Mouse (Mus musculus) limb, embryonic 11.5 days (tissue): ENCODE measurements at regions not wholly inside any gene's neighbourhood (a gene's known extent, or its start where the extent isn't known, plus 50 kb on each side); places are given as distances from the start of the nearest gene placed in this dataset.
A peak's percentile ranks its signal among the peaks of the same experiment; 100 is the strongest.

ENCODE experiments used
- ATAC-seq: fragments of 200-750 bp; cut with Nextera tagmentation; 2 replicates; pipeline ENCODE4 v1.8.0; 2017; ENCODE audit warnings: low read depth; ENCODE audit not compliant: insufficient number of reproducible peaks, low FRiP score, low TSS enrichment
- DNase-seq: peaks from one replicate; pipeline ENCODE4 v3.0.0-alpha.2; 2015; ENCODE audit warnings: low spot score
- H3K27ac ChIP-seq: fragments of 300-500 bp; sonication (generic); replicated peaks from 2 replicates; pipeline ENCODE4 v1.5.1; 2014; ENCODE audit warnings: low read depth, mild to moderate bottlenecking, low read length
- H3K27me3 ChIP-seq: fragments of 300-500 bp; sonication (generic); 2 replicates; pipeline ENCODE4 v1.6.1; 2014; ENCODE audit warnings: mild to moderate bottlenecking, low read length, mixed read lengths; ENCODE audit not compliant: control insufficient read depth, insufficient read depth
- H3K36me3 ChIP-seq: fragments of 300-500 bp; sonication (generic); 2 replicates; pipeline ENCODE4 v1.6.1; 2014; ENCODE audit warnings: mild to moderate bottlenecking, low read length, moderate library complexity, mixed read lengths; ENCODE audit not compliant: control insufficient read depth, insufficient read depth
- H3K4me1 ChIP-seq: fragments of 300-500 bp; sonication (generic); 2 replicates; pipeline ENCODE4 v1.6.1; 2014; ENCODE audit warnings: low read length, mixed read lengths; ENCODE audit not compliant: control insufficient read depth, insufficient read depth
- H3K4me2 ChIP-seq: fragments of 300-500 bp; sonication (generic); 2 replicates; pipeline ENCODE4 v1.6.1; 2014; ENCODE audit warnings: low read depth, mild to moderate bottlenecking, moderate library complexity; ENCODE audit not compliant: severe bottlenecking
- H3K4me3 ChIP-seq: fragments of 300-500 bp; sonication (generic); 2 replicates; pipeline ENCODE4 v1.5.1; 2014; ENCODE audit warnings: low read depth, low read length
- H3K9ac ChIP-seq: fragments of 300-500 bp; sonication (generic); 2 replicates; pipeline ENCODE4 v1.6.1; 2014; ENCODE audit warnings: mild to moderate bottlenecking, low read length
- H3K9me3 ChIP-seq: fragments of 300-500 bp; sonication (generic); 2 replicates; pipeline ENCODE4 v1.6.1; 2016; ENCODE audit warnings: low read length; ENCODE audit not compliant: control insufficient read depth
- WGBS: fragments of 180-500 bp; shearing (Covaris S2); extraction: QIAGEN DNeasy Blood & Tissue Kit; methylation state at CpG from one replicate; pipeline ENCODE4 v1.1.7; 2014; 5-methylcytosine and 5-hydroxymethylcytosine counted together

DNA sequence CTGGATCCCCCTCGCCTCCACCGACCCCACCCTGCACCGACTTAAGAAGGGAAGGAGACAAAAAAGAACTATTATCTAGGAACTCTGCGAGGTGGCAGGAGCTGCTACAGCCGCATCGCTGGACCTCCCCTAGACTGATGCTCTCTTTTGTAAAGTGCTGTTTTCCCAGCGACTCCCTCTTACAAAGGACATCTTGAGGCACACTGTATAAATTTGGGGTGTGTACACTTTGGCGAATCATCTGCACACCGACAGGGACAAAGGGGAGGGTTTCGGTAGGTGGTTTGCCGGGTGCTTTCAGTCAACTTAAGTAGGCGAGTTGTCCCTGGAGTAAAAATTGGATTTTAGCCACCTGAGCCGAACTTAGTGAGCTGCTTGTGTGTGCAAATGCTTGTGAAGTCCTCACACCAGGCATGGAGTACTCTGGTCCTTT lies 112.4 kb upstream of the Ubash3b start:
- peak overlapping the region; percentile 61 for H3K9ac ChIP-seq
- peak overlapping the region; percentile 56 for H3K4me2 ChIP-seq
- DNase-seq: no peak
- H3K27me3 ChIP-seq: no peaks in the 10 kb centered on the region
- peak overlapping the region; percentile 88 for H3K27ac ChIP-seq
- H3K36me3 ChIP-seq: no peaks in the 10 kb centered on the region
- 16% methylated on average over 13 of the region's 13 CpGs for WGBS
- H3K9me3 ChIP-seq: no peaks in the 10 kb centered on the region
- no peaks in the 10 kb centered on the region; the same call in 1 of the 2 replicates for H3K4me1 ChIP-seq
- H3K4me3 ChIP-seq: peak overlapping the region; percentile 15
- no peak; the same call in 1 of the 2 replicates for ATAC-seq

GRCm38 (mm10) chr9:41273171-41273781 lies 111.8 kb upstream of the Ubash3b start:
- Histone ChIP-seq H3K27me3 (no peaks in the 10 kb centered on the region), H3K9ac (peak overlapping the region; percentile 61), H3K36me3 (no peaks in the 10 kb centered on the region), H3K4me2 (peak overlapping the region; percentile 56), H3K4me1 (no peaks in the 10 kb centered on the region; the same call in 1 of the 2 replicates), H3K4me3 (peak overlapping the region; percentile 15), H3K27ac (peak overlapping the region; percentile 88), H3K9me3 (no peaks in the 10 kb centered on the region)
- ATAC-seq (peak; percentile 96), DNase-seq (peak; percentile 90)
- WGBS: under 1% methylated on average over 18 of the region's 18 CpGs

- peak; percentile 47 for DNase-seq
- 23% methylated on average over 6 of the region's 6 CpGs for WGBS
- ATAC-seq: no peak
- Histone ChIP-seq H3K4me1 (no peaks in the 10 kb centered on the region; the same call in 1 of the 2 replicates), H3K4me3 (no peak overlapping the region), H3K27me3 (no peaks in the 10 kb centered on the region), H3K9ac (no peak overlapping the region; the same call in 1 of the 2 replicates), H3K36me3 (no peaks in the 10 kb centered on the region), H3K4me2 (peak overlapping the region; percentile 56), H3K27ac (peak overlapping the region; percentile 66; the same call in 1 of the 2 replicates), H3K9me3 (no peaks in the 10 kb centered on the region)
These were observed 111.1 kb upstream of the Ubash3b start for GRCm38 (mm10) chr9:41272596-41272995.

GRCm38 (mm10) chr9:41268112-41268511 lies 106.6 kb upstream of the Ubash3b start:
- WGBS: 27% methylated on average over 3 of the region's 3 CpGs
- H3K4me3 ChIP-seq: no peak overlapping the region
- no peaks in the 10 kb centered on the region for H3K27me3 ChIP-seq
- DNase-seq: no peak
- no peak for ATAC-seq
- no peaks in the 10 kb centered on the region for H3K4me1 ChIP-seq
- no peak overlapping the region for H3K4me2 ChIP-seq
- no peak overlapping the region for H3K9ac ChIP-seq
- no peak overlapping the region for H3K27ac ChIP-seq
- no peaks in the 10 kb centered on the region for H3K9me3 ChIP-seq
- no peaks in the 10 kb centered on the region for H3K36me3 ChIP-seq

DNA sequence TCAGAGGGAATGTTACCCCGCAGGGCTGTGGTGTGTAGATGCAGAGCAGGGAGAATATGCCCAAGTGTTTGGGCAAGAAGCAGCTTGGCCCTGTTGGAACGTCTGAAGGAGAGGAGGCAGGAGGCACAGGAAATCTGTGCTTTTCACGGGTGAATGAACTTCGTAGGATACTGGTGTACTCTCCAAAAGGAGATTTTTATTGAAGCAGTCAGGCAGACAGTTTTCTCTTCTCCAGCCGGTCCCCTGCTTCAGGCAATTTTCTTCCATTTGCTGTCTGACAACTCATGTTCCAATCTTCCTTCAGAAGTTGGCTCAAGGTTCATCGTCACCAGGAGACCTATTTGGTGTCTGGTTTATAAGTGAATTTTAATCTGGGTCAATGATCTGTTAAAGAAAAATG lies 103.0 kb upstream of the Ubash3b start:
- H3K4me1 ChIP-seq: no peaks in the 10 kb centered on the region
- no peak overlapping the region for H3K27ac ChIP-seq
- H3K9me3 ChIP-seq: no peaks in the 10 kb centered on the region
- H3K36me3 ChIP-seq: no peaks in the 10 kb centered on the region
- WGBS: 70% methylated on average over 6 of the region's 6 CpGs
- no peak overlapping the region for H3K4me3 ChIP-seq
- ATAC-seq (no peak), DNase-seq (no peak)
- no peak overlapping the region for H3K9ac ChIP-seq
- H3K4me2 ChIP-seq: no peak overlapping the region
- H3K27me3 ChIP-seq: no peaks in the 10 kb centered on the region

GRCm38 (mm10) chr9:41257244-41257643 lies 95.7 kb upstream of the Ubash3b start:
- Histone ChIP-seq H3K9ac (no peak overlapping the region), H3K36me3 (no peaks in the 10 kb centered on the region), H3K4me2 (no peak overlapping the region), H3K27me3 (no peaks in the 10 kb centered on the region), H3K4me1 (no peaks in the 10 kb centered on the region), H3K27ac (no peak overlapping the region), H3K4me3 (no peak overlapping the region), H3K9me3 (no peaks in the 10 kb centered on the region)
- WGBS: 96% methylated on average over 1 of the region's 1 CpGs
- DNase-seq: no peak
- ATAC-seq: no peak

DNA sequence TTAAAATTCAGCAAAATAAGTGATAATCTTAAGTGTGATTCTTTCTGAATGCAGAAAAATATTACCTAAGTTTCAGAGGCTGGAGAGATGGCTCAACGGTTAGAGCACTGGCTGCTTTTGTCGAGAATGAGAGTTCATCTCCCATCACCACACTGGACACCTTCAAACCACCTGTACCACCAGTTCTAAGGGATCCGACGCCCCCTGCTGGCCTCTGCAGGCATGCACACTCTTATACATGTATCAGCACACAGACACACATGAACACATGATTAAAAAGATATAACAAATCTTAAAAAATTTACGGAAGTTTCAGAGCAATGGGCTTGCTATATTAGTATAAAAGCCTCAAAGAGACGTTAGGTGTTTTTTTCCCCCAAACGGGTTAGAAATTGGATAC lies 80.9 kb upstream of the Ubash3b start:
- Histone ChIP-seq H3K9me3 (no peaks in the 10 kb centered on the region), H3K27me3 (no peaks in the 10 kb centered on the region), H3K36me3 (no peaks in the 10 kb centered on the region), H3K4me2 (no peak overlapping the region), H3K9ac (no peak overlapping the region), H3K27ac (no peak overlapping the region), H3K4me3 (no peak overlapping the region), H3K4me1 (no peaks in the 10 kb centered on the region)
- 80% methylated on average over 7 of the region's 7 CpGs for WGBS
- ATAC-seq: no peak
- no peak for DNase-seq

DNA sequence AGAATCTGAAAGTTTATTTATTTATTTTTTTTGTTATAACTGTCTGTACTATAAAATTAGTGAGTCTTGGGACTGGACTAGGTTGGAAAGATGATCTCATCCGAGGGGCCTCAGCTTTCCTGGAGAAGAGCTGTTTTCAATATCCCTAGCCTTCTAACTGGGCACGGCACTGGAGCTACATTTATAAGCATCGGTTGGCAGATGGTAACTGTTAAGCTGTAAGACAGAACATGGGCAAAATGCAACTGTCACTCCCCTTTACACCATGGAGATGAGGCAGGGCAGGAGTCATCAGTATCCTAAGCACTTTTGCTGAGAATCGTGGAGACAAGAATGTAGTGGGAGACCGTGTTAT lies 77.6 kb upstream of the Ubash3b start:
- Histone ChIP-seq H3K4me2 (no peak overlapping the region), H3K27ac (no peak overlapping the region), H3K36me3 (no peaks in the 10 kb centered on the region), H3K9ac (no peak overlapping the region), H3K4me3 (no peak overlapping the region), H3K4me1 (no peaks in the 10 kb centered on the region), H3K27me3 (no peaks in the 10 kb centered on the region), H3K9me3 (no peaks in the 10 kb centered on the region)
- WGBS: 79% methylated on average over 5 of the region's 5 CpGs
- DNase-seq (no peak), ATAC-seq (no peak)
